Mouse (Mus musculus) leukemia stem cell, adult 10-12 weeks (primary cell): ENCODE results near the gene Shmt1. TPM values are rescaled to one million over a fixed set of nuclear protein-coding genes. Genes with fewer than 3 reads are reported as not detected.

Experiments used
- polyA plus RNA-seq: library from polyadenylated mRNA; stranded (reverse); fragments of >175 nt; gene quantifications from 2 replicates; pipeline ENCODE4 v1.2.3, GENCODE M21; 2012; ENCODE audit warnings: low replicate concordance

Shmt1 gene
- 1.0 and 2.3 TPM in 2 replicates for polyA plus RNA-seq

DNA sequence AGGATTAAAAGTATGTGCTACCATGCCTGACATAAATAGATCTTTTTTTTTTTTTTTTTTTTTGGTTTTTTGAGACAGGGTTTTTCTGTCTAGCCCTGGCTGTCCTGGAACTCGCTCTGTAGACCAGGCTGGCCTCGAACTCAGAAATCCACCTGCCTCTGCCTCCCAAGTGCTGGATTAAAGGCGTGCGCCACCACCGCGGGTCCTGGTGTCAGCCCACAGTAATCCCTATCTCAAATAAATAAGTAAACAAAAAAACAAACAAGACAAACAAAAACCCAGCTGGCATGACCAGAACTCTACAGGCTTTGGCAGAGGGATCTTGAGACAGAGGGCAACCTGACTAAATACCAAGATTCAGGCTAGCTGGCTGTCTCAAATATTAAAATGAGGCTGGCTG lies at the start of gene Shmt1:
Gene Shmt1, minus strand, starts transcription at position 101 of the 400 bp plus-strand sequence.

DNA sequence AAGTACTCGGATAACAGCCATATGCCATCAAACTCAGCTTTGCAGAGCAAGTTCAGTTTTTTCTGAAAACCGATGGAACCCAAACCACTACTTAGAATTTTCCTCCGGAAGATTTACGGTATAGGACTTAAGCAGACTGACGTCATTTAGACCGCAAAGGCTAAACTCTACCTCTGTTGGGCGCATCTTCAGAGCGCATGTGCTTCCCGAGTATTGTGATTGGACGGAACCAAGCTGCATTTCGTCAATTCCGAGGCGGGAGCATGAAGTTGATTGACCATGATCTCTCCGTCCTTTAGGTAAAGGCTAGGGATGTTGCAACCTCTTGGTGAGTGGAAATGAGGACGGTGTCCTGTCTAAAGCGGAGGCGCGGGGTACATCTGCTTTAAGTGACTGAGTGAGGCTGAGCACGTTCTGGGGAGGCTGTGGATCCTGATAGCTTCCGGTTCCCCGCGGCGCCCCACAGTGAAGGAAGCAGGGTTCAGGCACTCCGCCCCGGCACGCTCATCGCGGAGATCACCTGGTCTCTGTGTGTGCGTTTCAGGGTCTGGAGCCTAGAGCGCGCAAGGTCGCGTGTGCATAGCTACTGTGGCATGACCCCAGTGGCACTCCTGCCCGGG lies 19.0 kb upstream of the Shmt1 start, which contains the start of gene Dhrs7b:
Gene Dhrs7b, plus strand, starts transcription at position 199 of the 620 bp plus-strand sequence.

DNA sequence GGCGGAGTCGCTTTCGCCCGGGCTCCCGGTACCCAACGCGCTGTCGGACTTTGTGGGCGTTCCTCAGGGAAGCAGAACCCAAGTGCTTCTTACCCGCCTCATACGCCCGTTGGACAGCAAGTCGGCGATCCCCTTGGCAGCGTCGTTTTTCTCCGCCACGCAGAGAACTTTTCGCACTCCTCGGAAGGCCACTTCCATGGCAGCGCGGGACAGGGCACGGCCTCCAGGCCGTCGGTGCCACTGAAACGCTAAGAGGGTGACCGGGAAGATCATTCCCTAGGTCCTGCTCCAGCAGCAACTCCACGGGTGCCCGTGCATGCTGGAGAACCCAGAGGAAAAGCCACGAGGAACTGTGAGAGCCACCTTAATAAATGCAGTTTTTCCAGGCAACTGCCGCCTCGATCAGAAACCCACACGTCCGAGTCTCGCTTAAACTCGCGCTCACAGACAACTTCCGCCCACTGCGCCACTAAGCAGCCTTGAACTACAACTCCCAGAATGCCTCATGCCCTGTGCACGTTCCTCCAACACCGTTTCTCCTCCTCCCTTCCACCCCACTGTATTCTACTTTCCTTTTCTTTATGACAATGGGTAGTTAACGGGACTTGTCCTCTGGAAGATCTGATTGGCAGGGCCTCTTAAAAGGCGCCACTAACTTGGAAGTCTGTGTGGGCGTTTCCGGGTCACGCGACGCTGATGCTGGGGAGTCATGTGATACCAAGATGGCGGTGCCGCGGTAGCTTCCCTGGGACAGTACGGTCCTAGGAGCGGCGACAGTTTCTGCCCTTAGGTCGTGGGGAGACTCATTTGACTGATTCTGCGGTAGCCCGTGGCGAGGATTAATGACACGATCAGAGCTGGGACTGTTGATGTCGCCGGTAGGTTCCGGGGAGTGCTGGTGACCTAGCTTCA lies 34.4 kb downstream of the Shmt1 start, which contains the start of the genes Top3a and Smcr8:
Gene Top3a, minus strand, starts transcription at position 537 of the 912 bp plus-strand sequence.
Gene Smcr8, plus strand, starts transcription at position 696 of the 912 bp plus-strand sequence.

Other genes with a start within 250 kb of the Shmt1 start
- 16.4 and 40.4 TPM in 2 replicates for gene Llgl1, start 112.0 kb downstream of the Shmt1 start, polyA plus RNA-seq
- gene Flii, start 84.5 kb downstream of the Shmt1 start, polyA plus RNA-seq = 16.2 and 120 TPM in 2 replicates
- gene Mief2, start 83.3 kb downstream of the Shmt1 start, polyA plus RNA-seq = 22.5 and 39.5 TPM in 2 replicates
- gene Top3a, start 34.4 kb downstream of the Shmt1 start, polyA plus RNA-seq = 1.7 and 6.6 TPM in 2 replicates
- 0.97 and 3.1 TPM in 2 replicates for gene Smcr8, start 34.2 kb downstream of the Shmt1 start, polyA plus RNA-seq
- 2.1 and 5.7 TPM in 2 replicates for gene Dhrs7b, start 18.9 kb upstream of the Shmt1 start, polyA plus RNA-seq
- gene Tmem11, start 67.6 kb upstream of the Shmt1 start, polyA plus RNA-seq = 9.4 and 11.9 TPM in 2 replicates
- 5.6 and 45.7 TPM in 2 replicates for gene Natd1, start 103.0 kb upstream of the Shmt1 start, polyA plus RNA-seq
- gene Map2k3, start 120.3 kb upstream of the Shmt1 start, polyA plus RNA-seq = 139 and 192 TPM in 2 replicates
- 0.16 TPM in 1 of 2 replicates, not detected in the other for gene Kcnj12, start 210.8 kb upstream of the Shmt1 start, polyA plus RNA-seq